Mouse (Mus musculus) forebrain, embryonic 12.5 days (tissue): ENCODE results near the gene Ipp. TPM values are rescaled to one million over a fixed set of nuclear protein-coding genes. Genes with fewer than 3 reads are reported as not detected.

ENCODE experiments used
- polyA plus RNA-seq: library from polyadenylated mRNA; unstranded; fragments of >200 nt; fragmentation: Nextera tagmentation; extraction: Ambion mirVana; gene quantifications from 2 replicates; pipeline ENCODE4 v1.2.1, GENCODE M21; 2016

The Ipp gene
- polyA plus RNA-seq, 1 experiment from 2014 or later: 21.5 TPM

Other genes with a start within 250 kb of the Ipp start
- 33.6 and 33.8 TPM in 2 replicates for gene Mast2, start 43.4 kb upstream of the Ipp start, polyA plus RNA-seq
- 26.9 and 29.9 TPM in 2 replicates for gene Tmem69, start 48.4 kb downstream of the Ipp start, polyA plus RNA-seq
- gene Gpbp1l1, start 50.1 kb downstream of the Ipp start, polyA plus RNA-seq: 23.4 and 26.7 TPM in 2 replicates
- gene Ccdc17, start 89.1 kb downstream of the Ipp start, polyA plus RNA-seq: 2.5 and 4.6 TPM in 2 replicates
- gene Nasp, start 120.4 kb downstream of the Ipp start, polyA plus RNA-seq: 296 TPM in 2 replicates
- 513 and 521 TPM in 2 replicates for gene Akr1a1, start 144.1 kb downstream of the Ipp start, polyA plus RNA-seq
- gene Prdx1, start 178.0 kb downstream of the Ipp start, polyA plus RNA-seq: 914 and 930 TPM in 2 replicates
- 36.0 and 37.3 TPM in 2 replicates for gene Mmachc, start 200.9 kb downstream of the Ipp start, polyA plus RNA-seq
- 26.6 and 28.5 TPM in 2 replicates for gene Ccdc163, start 201.0 kb downstream of the Ipp start, polyA plus RNA-seq
- 6.5 and 6.7 TPM in 2 replicates for gene Tesk2, start 213.4 kb downstream of the Ipp start, polyA plus RNA-seq